Mouse (Mus musculus): ENCODE results near the gene Catip. TPM values are rescaled to one million over a fixed set of nuclear protein-coding genes. Genes with fewer than 3 reads are reported as not detected.
"Not testable (repeated sequence)": the region's sequence is repeated elsewhere in the genome, so short reads cannot be mapped to it uniquely, and the experiment has no call there.

Catip gene
- polyA plus RNA-seq, 1 experiment from 2014 or later, result 2.2 TPM

DNA sequence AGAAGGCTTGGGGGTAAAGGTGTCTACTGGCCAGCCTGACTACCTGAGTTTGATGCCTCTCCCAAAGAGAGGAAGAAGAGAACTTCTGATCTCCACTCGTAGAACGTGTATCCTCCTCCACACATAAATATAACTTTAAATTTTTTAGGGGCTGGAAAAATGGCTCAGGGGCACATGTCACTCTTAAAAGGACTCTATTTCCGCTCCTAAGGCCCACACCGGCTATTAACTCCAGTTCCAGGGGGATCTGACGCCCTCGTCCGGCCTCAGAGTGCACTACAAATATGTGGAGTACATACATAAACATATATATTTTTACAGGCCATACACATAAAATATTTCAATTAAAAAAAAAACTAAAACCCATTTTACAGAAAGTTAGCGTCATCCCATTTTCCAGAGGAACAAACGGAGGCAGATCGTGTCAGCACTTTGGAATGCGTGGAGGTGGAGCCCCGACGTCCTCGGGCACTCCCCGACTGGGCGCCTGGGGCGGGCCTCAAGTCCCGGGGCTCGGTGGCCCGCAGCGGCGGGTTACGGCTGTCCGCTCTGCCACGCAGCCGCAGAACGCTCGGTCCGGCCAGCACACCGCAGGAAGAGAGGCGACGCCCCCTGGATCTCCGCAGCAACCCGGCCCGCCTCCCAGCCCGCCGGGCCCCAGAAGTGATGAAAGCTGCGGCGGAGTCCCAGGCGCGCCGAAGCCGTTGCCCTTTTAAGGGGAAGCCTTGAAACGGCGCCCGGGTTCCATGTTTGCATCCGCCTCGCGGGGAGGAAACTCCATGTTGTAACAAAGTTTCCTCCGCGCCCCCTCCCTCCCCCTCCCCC, 29.2 kb downstream of the Catip start, which contains the start of gene Ctdsp1:
Gene Ctdsp1 (plus strand): TSS at position 586 of the 825 bp plus-strand sequence.
- TF ChIP-seq CTCF (IDR thresholded peaks at IDR 0.05), result no peak
- in situ Hi-C loops (cut with MboI; ENCODE audit: low pct_unique_long_range_greater_than_20kb), result no loop called here
- ChIA-PET CTCF (no interaction called here), POLR2A (interaction anchor here (0.6 kb wide), 1 partner anchor 136 kb away, joined by 3 read pairs; no protein-coding TSS in a partner anchor)
- ATAC-seq (peak; percentile 75), DNase-seq (ENCODE audit: low read depth, low spot score) (peak; percentile 75)
- H3K27me3 ChIP-seq, result no peaks in the 10 kb centered on the region

DNA sequence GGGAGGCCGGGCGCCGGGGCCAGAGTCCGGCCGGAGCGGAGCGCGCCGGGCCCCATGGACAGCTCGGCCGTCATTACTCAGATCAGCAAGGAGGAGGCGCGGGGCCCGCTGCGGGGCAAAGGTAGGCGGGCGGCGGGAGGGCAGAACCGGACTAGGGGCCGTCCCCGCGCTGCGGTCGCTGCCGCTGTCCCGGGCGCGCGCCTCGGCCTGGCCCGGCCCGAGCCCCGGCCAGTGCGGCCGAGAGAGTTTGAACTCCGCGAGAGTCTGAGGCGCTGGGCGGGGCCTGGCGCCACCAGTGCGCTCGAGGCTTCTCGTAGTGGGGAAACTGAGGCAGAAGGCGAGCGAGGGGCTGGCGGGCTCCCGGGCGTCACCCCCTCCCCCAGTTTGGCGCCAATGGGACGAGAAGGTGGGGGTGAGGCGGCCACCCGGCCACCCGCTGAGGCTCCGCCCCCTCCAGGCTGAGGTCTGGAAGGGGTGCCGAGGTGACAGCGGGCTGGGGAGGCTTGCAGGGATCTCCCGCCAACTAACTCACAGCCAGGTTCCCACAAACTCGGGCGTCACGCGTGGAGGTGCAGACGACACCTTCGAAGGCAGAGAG, 30.0 kb downstream of the Catip start:
- DNase-seq (ENCODE audit: low read depth, low spot score) (no peak), ATAC-seq (peak; percentile 57)
- no peaks in the 10 kb centered on the region for H3K27me3 ChIP-seq
- ChIA-PET CTCF (no interaction called here), POLR2A (interaction anchor here (0.6 kb wide), 1 partner anchor 137 kb away, joined by 3 read pairs; no protein-coding TSS in a partner anchor)
- TF ChIP-seq CTCF (IDR thresholded peaks at IDR 0.05), result no peak
- in situ Hi-C loops (cut with MboI; ENCODE audit: low pct_unique_long_range_greater_than_20kb), result no loop called here

GRCm38 (mm10) chr1:74392446-74392994, 30.6 kb downstream of the Catip start:
- ATAC-seq (no peak), DNase-seq (ENCODE audit: low read depth, low spot score) (no peak)
- CTCF ChIA-PET, result no interaction called here
- in situ Hi-C loops (cut with MboI; ENCODE audit: low pct_unique_long_range_greater_than_20kb), result no loop called here
- H3K27me3 ChIP-seq, result no peaks in the 10 kb centered on the region
- POLR2A ChIA-PET, result no interaction called here
- no peak for TF ChIP-seq CTCF (IDR thresholded peaks at IDR 0.05)

DNA sequence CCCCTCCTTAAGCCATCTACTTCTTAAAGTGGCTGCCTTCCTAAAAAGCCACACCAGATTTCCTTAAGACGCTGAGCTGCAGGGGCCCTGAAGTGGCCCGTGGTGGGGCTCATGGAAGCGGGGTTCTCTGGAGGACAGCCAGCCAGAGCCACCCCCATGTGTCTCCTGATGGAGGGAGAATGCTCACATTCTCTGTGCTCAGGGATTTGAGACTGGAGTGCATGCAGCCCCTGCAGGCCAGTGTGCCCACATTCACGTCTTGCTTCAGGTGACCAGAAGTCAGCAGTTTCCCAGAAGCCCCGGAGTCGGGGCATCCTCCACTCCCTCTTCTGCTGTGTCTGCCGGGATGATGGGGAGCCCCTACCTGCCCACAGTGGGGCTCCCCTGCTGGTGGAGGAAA, 31.1 kb downstream of the Catip start:
- ATAC-seq, result no peak
- CTCF ChIA-PET, result no interaction called here
- in situ Hi-C loops (cut with MboI; ENCODE audit: low pct_unique_long_range_greater_than_20kb), result no loop called here

DNA sequence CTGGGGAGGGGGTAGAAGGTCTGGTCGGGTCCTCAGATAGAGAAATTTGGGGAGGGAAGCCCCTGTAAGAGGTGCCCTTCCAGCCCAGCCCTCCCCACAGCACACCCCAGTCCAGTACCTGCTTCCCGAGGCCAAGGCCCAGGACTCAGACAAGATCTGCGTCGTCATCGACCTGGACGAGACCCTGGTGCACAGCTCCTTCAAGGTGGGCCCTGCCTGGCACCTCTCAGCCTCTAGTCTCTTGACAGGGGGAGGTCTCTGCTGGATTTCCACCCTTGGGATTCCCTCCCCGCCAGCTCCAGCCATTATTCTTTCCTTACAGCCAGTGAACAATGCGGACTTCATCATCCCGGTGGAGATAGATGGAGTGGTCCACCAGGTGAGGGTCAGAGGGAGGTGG, 31.8 kb downstream of the Catip start:
- ChIA-PET CTCF (no interaction called here), POLR2A (no interaction called here)

More for the DNA sequence above, 31.1 kb downstream of the Catip start:
- no peak for DNase-seq (ENCODE audit: low read depth, low spot score)
- H3K27me3 ChIP-seq, result no peaks in the 10 kb centered on the region
- no peak for TF ChIP-seq CTCF (IDR thresholded peaks at IDR 0.05)
- POLR2A ChIA-PET, result no interaction called here

DNA sequence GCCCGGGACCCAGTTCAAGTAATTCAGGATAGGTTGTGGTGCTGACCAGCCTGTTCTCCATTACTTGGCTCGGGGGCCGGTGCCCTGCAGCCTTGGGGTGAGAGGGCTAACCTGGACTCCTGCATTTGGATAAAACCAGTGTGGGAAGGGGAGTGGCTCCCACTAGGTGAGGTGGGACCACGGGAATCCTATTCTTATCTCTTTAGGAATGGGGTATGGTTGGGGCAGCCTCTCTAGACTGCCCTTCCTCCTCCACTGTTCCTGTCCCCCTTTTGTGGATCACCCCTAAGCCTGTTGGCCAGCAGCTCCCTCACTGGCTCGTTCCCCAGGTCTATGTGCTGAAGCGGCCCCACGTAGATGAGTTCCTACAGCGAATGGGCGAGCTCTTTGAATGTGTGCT, 32.4 kb downstream of the Catip start:
- POLR2A ChIA-PET, result no interaction called here
- in situ Hi-C loops (cut with MboI; ENCODE audit: low pct_unique_long_range_greater_than_20kb), result no loop called here
- CTCF ChIA-PET, result no interaction called here
- H3K27me3 ChIP-seq, result no peaks in the 10 kb centered on the region
- no peak for DNase-seq (ENCODE audit: low read depth, low spot score)
- no peak for ATAC-seq
- no peak for TF ChIP-seq CTCF (IDR thresholded peaks at IDR 0.05)

More for the DNA sequence above, 31.8 kb downstream of the Catip start:
- DNase-seq (ENCODE audit: low read depth, low spot score), result no peak
- TF ChIP-seq CTCF (IDR thresholded peaks at IDR 0.05), result no peak
- H3K27me3 ChIP-seq, result no peaks in the 10 kb centered on the region
- no peak for ATAC-seq
- in situ Hi-C loops (cut with MboI; ENCODE audit: low pct_unique_long_range_greater_than_20kb), result no loop called here

DNA sequence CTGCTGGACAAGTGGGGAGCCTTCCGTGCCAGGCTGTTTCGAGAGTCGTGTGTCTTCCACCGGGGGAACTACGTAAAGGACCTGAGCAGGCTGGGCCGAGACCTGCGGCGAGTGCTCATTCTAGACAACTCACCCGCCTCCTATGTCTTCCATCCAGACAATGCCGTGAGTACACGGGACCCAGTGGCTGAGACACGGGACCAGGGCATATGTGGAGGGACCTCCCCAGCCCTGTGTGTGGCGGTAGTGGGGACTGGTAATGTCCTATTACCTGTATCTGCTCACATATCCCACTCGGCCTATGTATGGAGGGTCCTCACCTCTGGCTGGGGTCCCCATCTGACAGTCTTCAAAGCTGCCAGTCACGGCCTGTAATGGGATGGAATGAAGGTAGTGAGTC, 33.0 kb downstream of the Catip start:
- DNase-seq (ENCODE audit: low read depth, low spot score) (no peak), ATAC-seq (no peak)
- no peak for TF ChIP-seq CTCF (IDR thresholded peaks at IDR 0.05)
- POLR2A ChIA-PET, result interaction anchor here (0.6 kb wide), 1 partner anchor 15 kb away, joined by 3 read pairs; no protein-coding TSS in a partner anchor
- no peaks in the 10 kb centered on the region for H3K27me3 ChIP-seq
- in situ Hi-C loops (cut with MboI; ENCODE audit: low pct_unique_long_range_greater_than_20kb), result loop anchor here (5.0 kb wide), 1 partner anchor 52 kb away; no protein-coding TSS in a partner anchor
- CTCF ChIA-PET, result no interaction called here

DNA sequence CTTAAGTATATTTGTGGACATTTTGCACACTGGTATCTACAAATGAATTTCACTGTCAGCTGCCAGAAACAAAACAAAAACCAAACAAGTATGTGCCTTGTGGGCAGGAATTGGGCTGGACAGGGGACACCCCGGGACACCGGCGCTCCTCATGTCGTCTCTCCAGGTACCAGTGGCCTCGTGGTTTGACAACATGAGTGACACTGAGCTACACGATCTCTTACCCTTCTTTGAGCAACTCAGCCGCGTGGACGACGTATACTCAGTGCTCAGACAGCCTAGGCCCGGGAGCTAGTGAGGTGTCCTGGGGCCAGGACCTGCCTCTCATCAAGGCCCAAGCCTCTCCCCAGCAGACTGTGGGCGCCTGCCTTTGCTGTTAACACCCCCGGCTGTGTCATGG, 33.4 kb downstream of the Catip start:
- no peak for TF ChIP-seq CTCF (IDR thresholded peaks at IDR 0.05)
- POLR2A ChIA-PET, result interaction anchor here (0.6 kb wide), 1 partner anchor 15 kb away, joined by 3 read pairs; no protein-coding TSS in a partner anchor
- in situ Hi-C loops (cut with MboI; ENCODE audit: low pct_unique_long_range_greater_than_20kb), result loop anchor here (5.0 kb wide), 1 partner anchor 52 kb away; no protein-coding TSS in a partner anchor
- H3K27me3 ChIP-seq, result no peaks in the 10 kb centered on the region
- CTCF ChIA-PET, result no interaction called here
- DNase-seq (ENCODE audit: low read depth, low spot score) (no peak), ATAC-seq (no peak)

DNA sequence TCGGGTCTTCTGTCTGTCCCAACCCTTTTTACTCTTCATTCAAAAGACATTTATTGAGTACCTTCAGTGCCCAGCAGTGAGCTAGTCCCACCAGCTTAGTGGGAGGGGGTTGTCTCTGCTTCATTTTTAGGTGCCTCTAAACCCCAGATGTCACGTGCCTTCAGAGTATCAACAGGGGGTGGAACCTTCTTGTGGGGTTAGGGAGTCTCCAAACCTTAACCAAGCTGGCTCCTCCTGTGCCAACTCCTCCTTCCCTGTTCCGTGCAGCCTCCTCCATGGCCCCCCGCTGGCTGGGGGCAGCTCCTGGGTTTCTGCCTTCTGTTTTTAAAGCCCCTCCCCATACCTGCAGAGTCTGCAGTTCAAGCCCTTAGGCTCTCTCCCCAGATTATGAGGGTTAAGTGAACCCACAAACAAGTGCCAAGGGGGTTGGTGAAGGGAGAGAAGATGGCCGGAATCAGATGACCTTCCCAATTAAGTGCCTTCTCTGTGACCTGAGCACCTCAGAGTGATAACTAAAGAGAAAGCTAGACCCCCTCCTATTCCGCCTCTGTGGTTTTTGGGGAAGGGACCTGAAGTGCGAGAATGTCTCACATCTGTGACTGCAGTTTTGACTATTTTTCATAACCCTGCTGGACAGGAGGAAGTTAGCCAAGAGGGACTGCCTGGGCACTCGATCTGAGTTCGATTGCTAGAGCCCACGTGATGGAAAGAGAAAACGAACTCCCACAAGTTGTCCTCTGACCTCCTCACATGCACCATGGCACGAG, 34.7 kb downstream of the Catip start:
- not testable (repeated sequence) for DNase-seq (ENCODE audit: low read depth, low spot score); ATAC-seq; H3K27me3 ChIP-seq
- in situ Hi-C loops (cut with MboI; ENCODE audit: low pct_unique_long_range_greater_than_20kb), result loop anchor here (5.0 kb wide), 1 partner anchor 51 kb away; no protein-coding TSS in a partner anchor
- ChIA-PET POLR2A (interaction anchor here (1.2 to 1.4 kb wide), 2 partner anchors 42 to 51 kb away, joined by 4 to 5 read pairs; no protein-coding TSS in a partner anchor), CTCF (interaction anchor here (1.0 to 1.6 kb wide), 6 partner anchors 35 to 58 kb away, joined by 3 to 17 read pairs (median 4); no protein-coding TSS in a partner anchor)

Data from Patski (cell line).